Mouse (Mus musculus) frontal cortex, postnatal 25 days (tissue): ENCODE data around the gene Krt36.

ENCODE experiments used
- DNase-seq, 2 experiments: peaks; one replicate each; pipeline ENCODE4 v3.0.0; 2022; ENCODE audit warnings: low spot score in 2 of 2

Krt36 gene

GRCm38 (mm10) chr11:100105576-100106122, at the start of gene Krt36:
Gene Krt36, minus strand, starts transcription at chr11:100105626.
- no peak for DNase-seq

DNA sequence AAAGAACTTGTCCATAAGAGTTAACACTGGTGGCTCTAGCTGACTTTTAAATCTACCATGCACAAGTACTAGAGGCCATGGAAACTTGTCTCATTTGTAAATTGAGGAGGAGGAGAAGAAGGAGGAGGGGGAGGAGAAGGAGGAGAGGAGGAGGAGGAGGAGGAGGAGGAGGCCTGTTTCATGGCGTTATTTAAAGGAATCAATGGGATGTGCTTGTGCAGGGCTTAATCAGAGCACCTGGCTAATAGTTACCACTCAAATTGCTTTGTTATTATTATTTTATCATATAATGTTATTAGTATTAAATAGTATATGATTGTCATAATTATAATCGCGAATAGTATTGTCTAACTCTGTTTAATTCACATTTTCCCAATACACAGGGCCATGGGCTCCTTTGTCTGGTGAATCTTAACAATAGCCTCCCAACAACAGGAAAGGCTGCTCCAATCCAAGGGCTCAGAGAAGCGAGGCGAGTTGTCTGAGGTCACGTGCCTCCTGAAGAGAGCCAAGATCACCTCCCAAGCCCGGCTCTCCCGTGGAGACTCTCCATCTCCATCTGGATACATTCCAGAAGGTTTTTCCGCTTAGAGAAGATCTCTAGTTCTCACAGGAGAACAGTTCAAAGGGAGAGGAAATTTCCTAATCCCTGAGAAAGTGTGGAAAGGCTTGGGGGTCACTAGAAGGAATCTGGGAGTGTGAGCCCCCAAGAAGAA, 43.3 kb upstream of the Krt36 start, which contains the start of gene Krt19:
Gene Krt19 (minus strand): TSS at position 51 of the 716 bp plus-strand sequence.
- no peak for DNase-seq

DNA sequence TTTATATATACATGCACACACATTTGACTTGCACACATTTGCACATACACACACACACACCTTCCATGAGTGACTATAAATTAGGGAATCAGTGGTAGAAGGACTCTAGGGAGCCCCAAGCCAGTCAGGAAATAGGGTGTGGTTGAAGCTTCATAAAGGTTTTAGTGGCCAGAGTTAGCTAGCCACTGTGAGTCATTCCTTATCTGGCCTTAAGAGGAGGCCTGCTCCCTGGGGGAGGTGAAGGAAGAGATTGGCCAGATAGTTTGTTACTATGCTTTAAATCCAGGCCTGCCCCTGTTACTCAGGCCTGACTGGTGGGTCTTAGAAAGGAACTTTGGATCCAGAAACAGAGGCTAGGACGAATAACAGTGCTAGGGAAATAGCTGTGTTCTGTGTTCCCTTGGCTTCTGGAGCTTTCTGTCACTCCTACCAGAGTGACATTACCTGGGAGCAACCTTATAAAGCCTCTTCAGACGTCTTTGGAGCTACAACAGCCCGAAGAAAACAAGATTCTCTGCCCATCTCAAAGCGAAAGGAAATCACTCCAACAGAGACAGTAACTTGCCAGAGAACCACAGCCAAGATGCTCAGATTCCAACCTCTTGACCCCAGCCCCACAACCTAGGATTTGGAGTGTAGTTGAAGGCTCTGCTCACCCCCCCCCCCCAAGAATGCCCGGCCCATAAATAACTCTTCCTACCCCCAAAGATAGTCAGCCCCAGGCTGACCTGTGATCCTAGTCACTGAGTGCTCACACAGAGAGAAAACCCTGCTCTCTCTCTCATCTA, 42.3 kb upstream of the Krt36 start:
- no peak for DNase-seq

DNA sequence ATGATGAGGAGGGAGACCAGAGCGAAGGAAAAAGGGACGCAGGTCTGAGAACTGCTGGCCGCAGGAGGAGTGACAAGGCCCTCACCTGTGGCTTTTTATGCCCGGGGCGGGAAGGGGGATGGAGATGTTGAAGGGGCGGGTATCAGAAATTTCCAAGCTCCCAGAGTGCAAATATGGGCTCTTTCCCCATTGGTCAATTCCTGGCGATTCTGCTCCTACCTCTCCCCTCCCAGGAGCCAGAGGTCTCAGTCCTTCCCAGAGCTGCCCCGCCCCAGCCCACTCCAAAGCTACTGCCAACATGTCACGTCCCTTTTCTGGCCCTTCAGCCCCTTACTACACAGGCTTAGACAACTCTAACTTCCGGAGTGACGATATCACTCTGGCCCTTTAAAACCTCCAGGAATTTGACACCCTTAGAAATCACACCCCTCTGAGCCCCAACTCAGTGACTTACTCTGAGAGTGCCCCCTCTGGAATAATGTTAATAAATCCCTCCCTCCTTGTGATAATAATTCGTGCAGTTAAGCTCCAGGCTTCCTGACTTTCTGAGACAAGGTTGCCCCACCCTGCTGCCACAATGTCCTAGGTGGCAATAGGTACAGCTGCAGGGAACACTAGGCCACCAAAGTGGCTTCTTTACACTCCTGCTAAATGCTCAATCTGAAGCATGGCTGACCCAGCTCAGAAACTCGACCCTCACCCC, 40.6 kb upstream of the Krt36 start:
- DNase-seq: no peak

DNA sequence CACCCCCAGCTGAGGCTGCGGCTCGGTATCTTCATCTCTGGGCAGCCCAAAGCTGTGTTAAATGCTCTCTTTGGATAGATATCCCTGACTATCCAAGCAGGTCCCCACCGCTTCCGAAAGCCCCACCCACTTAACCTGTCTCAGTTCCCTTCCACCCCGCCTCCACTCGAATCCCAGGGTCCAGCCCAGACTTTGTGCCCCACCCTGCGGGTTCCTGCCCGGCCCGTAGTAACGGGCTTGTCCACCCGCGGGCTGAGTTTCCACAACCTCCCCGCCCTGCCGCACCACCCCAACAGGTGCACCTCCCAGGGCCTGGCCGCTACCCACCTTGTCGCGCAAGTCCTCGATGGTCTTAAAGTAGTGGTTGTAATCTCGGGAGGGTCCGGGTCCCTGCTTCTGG, 39.7 kb upstream of the Krt36 start:
- no peak for DNase-seq

- no peak for DNase-seq
Measured at GRCm38 (mm10) chr11:100140966-100141365, 35.5 kb upstream of the Krt36 start.

- DNase-seq: no peak
Measured at GRCm38 (mm10) chr11:100139391-100139790, 34.0 kb upstream of the Krt36 start.

GRCm38 (mm10) chr11:100138809-100139208, 33.4 kb upstream of the Krt36 start:
- no peak for DNase-seq

DNA sequence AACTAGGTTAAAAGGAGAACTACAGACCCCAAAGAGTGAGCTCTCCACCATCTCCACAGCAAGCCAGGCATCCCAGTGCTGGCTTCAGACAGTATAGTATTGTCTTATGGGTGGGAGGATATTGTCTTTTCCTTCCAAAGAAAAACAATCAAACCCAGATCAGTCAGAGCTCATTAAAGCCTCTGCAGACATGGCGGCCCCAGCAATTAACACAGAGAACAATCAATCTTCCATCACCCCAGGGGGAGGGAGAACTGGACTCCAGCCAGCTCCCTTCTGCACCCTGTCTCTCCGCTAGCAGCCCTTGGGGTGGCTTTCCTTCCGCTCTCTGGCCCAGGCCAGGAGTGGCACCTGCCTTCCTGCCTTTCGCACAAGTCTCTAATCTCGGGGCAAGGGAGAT, 32.3 kb upstream of the Krt36 start:
- no peak for DNase-seq

GRCm38 (mm10) chr11:100136559-100136958, 31.1 kb upstream of the Krt36 start:
- DNase-seq: no peak

DNA sequence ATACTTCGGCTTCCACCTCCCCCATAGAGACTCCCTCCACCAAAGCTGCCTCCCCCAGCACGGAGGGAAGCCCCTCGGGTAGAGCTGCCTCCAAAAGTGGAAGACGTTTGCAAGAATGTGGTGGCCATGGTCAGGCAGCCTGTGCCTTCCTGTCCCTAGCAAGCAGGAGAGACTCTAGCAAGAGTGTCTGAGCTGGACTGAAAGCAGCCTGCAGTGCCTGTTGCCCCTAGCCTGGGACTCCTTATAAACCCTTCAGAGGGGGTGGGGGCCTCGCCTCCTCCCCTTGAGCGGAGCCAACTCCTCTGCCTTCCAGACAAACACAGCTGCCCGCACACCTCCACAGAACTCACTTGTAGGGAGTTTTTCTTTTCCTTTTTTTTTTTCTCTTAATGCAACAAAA, 30.3 kb upstream of the Krt36 start, which contains the start of gene Krt15:
Gene Krt15 (minus strand): TSS at position 198 of the 400 bp plus-strand sequence.
- no peak for DNase-seq

- DNase-seq: no peak
Measured at GRCm38 (mm10) chr11:100124901-100125300, 19.5 kb upstream of the Krt36 start.

- DNase-seq: no peak
Measured at GRCm38 (mm10) chr11:100121466-100121865, 16.0 kb upstream of the Krt36 start, which contains the start of gene Krt13. Gene Krt13, minus strand, starts transcription at chr11:100121566.

DNA sequence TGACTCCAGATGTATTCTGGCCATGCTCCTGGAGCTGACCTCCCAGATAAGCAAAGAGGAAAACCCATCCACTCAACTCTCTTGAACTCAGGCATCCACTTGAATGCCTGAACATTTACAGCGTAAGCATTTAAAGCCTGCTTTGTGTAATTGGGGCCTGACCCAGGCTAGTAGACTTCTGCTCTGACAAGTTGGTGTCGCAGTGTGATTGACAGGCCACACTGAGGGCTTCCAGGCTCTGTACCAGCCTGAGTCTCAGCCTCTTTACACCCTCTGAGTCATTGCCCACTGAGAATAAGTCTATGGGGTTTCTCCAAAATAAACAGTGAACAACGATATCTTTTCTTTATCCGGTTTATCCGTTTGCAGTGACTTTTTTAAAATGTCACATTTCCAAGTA, 14.9 kb upstream of the Krt36 start:
- no peak for DNase-seq

DNA sequence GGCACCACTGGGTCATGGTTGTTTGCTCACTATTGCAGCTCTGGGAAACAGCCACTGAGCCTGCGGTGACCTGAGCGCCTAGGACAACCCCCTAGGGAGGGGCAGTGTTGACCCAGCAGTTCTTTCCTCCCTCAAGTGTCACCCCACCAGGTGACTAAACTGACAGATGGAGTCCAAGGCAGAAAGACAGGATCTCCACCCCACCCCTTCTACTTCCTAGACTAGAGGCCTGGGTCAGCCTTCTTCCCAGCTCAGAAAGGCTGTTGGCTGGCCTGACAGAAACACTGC, 8.3 kb upstream of the Krt36 start:
- no peak for DNase-seq

GRCm38 (mm10) chr11:100112935-100113741, 7.7 kb upstream of the Krt36 start:
- DNase-seq: no peak

DNA sequence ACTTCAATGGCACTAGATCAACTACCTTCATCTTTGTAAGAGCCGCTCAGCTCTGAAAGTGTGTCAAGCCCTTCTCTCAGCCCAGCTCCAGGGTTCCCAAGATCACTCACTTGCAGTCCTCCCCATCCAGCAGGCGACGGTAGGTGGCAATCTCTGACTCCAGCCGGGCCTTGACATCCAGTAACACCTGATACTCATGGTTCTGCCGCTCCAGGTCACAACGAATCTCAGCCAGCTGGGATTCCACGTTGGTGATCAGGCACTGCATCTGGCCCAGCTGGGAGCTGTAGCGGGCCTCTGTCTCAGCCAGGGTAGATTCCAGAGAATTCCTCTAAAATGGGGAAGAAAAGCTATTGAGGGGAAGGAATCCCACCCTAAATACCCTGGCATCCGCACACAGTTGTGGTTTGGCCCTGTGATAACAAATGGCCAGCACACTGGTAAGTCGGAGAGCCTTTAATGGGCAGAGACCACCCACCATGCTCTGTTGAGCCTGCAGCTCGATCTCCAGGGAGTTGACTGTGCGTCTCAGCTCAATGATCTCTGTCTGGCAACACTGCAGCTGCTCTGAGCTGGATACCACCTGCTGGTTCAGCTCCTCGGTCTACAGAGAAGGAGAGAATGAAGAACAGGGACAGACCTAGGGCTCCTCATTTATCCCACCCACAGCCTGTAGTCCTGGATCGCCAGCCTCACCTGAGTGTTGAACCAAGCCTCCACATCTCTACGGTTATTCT, 2.6 kb downstream of the Krt36 start:
- no peak for DNase-seq

DNA sequence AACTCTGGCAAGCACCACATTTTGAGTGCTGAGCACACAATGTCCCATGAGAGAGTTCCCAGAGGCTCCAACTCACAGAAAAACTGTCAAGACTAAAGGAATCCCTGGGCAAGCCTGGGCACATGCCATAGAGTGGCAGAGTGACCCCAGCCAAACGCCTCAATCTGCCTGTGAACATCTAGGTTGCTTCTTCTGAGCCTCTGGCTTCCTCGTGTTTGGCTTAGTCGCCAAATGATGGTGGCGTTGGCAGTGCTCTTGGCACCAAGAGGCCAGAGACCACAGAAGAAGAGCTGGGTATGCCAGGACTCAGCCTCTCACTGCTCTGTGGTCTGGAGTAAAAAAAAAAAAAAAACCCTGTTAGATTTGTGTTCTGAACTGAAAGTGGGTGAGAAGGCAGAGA, 5.0 kb downstream of the Krt36 start:
- no peak for DNase-seq

DNA sequence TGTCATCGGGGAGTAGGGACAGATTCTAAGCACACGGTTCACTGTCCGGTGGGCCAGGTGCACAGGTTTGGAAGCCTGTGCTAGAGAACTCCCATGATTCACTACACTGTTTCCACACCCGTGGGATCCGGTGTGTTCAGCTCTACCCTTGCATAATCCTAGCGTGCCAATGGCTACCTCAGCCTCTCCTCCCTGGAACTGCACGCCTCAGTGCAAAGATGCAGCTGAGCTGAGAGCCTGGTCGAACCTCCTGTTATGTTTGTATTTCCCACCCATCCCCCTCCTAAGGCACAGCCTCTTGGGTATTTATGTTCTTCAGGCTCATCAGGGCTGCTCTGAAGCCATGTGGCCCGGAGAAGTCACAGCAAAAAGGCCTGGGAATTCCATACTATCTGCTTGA, 7.6 kb downstream of the Krt36 start:
- DNase-seq: no peak

DNA sequence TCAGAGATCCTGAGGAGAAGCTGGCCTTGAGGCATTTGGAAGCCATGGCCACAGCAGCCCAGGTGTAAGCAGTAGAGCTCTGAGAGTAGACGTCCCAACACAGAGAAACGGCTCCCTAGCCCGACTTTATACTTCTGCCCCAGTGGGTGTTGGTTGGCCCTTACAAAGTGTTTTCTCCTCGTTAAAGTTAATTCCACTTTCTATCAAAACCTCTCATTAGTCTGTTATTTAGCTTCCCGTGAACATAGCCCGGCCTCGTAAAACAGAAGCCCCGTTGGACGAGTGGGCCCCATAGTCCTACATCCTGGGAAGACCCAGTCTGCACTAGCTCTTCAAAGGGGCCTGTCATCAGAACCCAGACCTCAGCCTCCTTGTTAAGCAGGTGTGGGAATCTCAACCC, 9.3 kb downstream of the Krt36 start, which contains the start of gene Krt35:
Gene Krt35 (minus strand): TSS at position 101 of the 400 bp plus-strand sequence.
- DNase-seq: no peak
